Mouse (Mus musculus) liver, adult 10 weeks (tissue): ENCODE data around the gene Rin3. TPM values are rescaled to one million over a fixed set of nuclear protein-coding genes. Genes with fewer than 3 reads are reported as not detected.

Source experiments
- polyA plus RNA-seq: library from polyadenylated mRNA; stranded (reverse); fragments of 350-450 nt; fragmentation: Illumina TruSeq; extraction: RNeasy Lipid Tissue Mini Kit (QIAGEN cat#74804); gene quantifications from one replicate; pipeline ENCODE4 v1.2.3, GENCODE M21; 2014; ENCODE audit warnings: low read depth, low replicate concordance

Gene Rin3
- polyA plus RNA-seq, result 0.93 TPM

DNA sequence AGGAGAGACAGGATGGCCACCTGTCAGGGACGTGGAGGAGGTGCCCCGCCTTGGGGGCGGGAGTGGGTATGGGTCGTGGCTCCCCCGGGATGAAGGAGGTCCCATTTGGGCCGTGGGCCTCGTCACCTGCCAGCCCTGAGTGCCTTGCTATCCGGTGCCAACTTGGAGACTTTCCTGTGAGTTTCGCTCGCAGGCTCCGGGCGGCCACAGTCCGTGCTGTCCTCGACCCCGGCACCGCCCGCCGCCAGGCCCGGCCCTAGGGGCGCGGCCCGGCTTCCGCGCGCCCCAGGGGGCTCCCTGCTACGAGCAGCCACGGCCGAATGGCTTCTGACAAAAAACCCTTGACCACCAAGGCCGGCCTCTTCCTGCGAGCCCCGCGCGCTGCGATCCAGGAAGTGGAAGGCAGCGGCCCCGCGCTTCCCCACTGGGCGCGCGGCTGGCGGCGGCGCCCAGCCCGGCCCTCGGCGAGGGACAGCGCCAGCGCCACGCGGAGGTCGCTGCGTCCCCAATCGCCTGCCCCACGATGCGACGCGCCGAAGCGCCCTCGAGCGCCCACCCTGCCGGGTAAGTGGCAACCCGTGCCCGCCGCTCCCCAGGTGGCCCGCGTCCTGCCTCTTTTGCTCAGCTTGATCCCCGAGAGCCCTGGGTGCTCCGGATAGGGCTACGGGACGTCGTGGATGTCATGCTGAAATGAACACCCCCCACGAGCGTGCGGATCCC lies at the start of gene Rin3:
Gene Rin3 (plus strand): TSS at position 286 of the 720 bp plus-strand sequence.

DNA sequence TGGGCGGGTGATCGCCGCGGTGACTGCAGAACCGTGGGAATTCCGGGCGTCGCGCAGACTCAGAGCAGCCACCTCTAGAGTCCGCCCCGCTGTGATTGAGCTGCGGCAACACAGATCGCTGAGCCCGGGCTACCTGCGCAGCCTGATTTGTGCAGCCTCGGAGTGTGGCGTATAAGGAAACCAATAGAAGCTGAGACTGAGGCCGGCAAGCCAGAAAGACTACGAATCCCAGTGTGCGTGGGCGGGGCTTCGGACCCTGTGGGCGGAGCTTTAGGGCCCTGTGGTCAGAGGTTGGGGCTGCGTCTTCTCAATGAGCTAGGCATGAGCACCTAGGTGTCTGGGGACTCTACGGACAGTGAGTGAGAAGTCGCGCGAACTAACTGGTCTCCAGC lies 156.8 kb downstream of the Rin3 start, which contains the start of gene Lgmn:
Gene Lgmn (minus strand): TSS at position 182 of the 392 bp plus-strand sequence.

Other genes starting within 250 kb of the Rin3 start
- not detected for gene Slc24a4, start 154.3 kb upstream of the Rin3 start, polyA plus RNA-seq
- 20.1 TPM for gene Lgmn, start 156.8 kb downstream of the Rin3 start, polyA plus RNA-seq
- 17.4 TPM for gene Golga5, start 186.1 kb downstream of the Rin3 start, polyA plus RNA-seq